Mouse (Mus musculus) heart, postnatal 0 days (tissue): ENCODE measurements around the gene Trim2.

Experiments
- CTCF ChIP-seq: IDR thresholded peaks from 2 replicates; pipeline ENCODE4 v1.5.1; 2016; ENCODE audit warnings: antibody characterized with exemption, control low read depth, low read depth
- EP300 ChIP-seq: IDR thresholded peaks from 2 replicates; pipeline ENCODE4 v1.6.1; 2016; ENCODE audit warnings: antibody characterized with exemption, low read depth

DNA sequence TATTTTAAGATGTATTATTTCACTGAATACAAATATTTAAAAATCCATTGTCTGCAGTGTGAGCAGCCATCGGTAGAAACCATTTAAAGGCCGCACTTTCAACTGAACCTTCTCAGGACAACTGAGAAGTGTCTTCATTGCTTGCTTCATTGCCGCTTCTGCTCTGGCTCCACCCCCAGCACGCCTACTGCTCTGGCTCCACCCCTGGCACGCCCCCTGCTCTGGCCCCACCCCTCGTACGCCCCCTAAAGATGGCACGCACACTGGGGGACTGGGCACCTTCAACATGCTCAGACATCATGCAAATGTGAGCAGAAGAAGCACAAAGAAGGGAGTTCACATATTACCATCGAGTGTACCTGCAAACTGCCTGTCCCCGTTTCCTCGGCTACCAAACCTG is 134.3 kb downstream of the Trim2 start:
- TF ChIP-seq CTCF, result no peak
- no peak for TF ChIP-seq EP300
